ENCODE assay signal across 17 mouse cellular contexts in the genomic region with DNA sequence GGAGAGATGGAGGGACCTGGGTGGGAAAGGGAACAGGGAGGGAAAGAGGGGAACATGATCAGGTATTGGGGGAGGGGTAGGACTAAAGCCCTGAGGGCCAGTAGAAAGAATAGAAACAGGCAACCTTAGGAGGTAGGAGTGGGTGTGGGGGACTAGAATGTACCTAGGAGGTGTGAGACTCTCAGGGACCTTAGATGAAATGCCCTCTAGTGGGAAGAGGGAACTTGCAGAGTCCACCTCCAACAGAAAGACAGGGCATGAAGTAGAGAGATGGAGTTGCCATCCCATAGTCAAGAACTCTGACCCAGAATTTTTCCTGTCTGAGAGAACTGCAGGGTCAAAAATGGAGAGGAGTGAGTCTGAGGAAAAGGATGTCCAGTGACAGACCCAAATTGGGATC. TPM values are rescaled to one million over a fixed set of nuclear protein-coding genes. Genes with fewer than 3 reads are reported as not detected.
"Had no signal": no experiment of that assay in that cellular context is flagged by ENCODE, and none has a peak within 500 bp of the region (broad histone marks: within the 10 kb centered on the region; RNA-seq: fewer than 3 reads in every experiment).

No protein-coding gene starts in this region.

- DNase-seq: kidney, adult 8-10 months; kidney, postnatal 14 days; kidney, postnatal 4 days; layer of hippocampus, adult 9-11 months; layer of hippocampus, postnatal 36 days; liver, embryonic 13.5 days; lung, adult 2 months; lung, postnatal 14 days; lung, postnatal 4 days; midbrain, embryonic 14.5 days; thymus, adult 2 months; thymus, postnatal 14 days had no signal

- H3K9ac ChIP-seq: kidney, embryonic 15.5 days; liver, embryonic 13.5 days had no signal

- H3K4me3 ChIP-seq: kidney, embryonic 15.5 days; left cerebral cortex, adult 2 months; liver, embryonic 13.5 days had no signal

- H3K27me3 ChIP-seq: kidney, embryonic 15.5 days; liver, embryonic 13.5 days had no signal

- H3K4me1 ChIP-seq: liver, embryonic 13.5 days had no signal

- H3K36me3 ChIP-seq: kidney, embryonic 15.5 days; liver, embryonic 13.5 days had no signal

- H3K4me2 ChIP-seq: kidney, embryonic 15.5 days; liver, embryonic 13.5 days; midbrain, embryonic 11.5 days had no signal

- H3K9me3 ChIP-seq: kidney, embryonic 15.5 days; liver, embryonic 13.5 days had no signal

- H3K27ac ChIP-seq: kidney, embryonic 15.5 days; left cerebral cortex, adult 2 months; liver, embryonic 13.5 days had no signal

RNA-seq across cellular contexts. Expression of a gene that starts 43.4 kb away (rescaled TPM):
- total RNA-seq: megakaryocyte progenitor cell, adult 5-6 weeks; megakaryocyte-erythroid progenitor cell, adult 5-6 weeks had no signal
